8 mouse cellular contexts compared by ENCODE assay signal in genomic region chr14:46831837-46832333, GRCm38 (mm10). TPM values are rescaled to one million over a fixed set of nuclear protein-coding genes. Genes with fewer than 3 reads are reported as not detected.
A peak's percentile ranks its signal among the peaks of the same experiment; 100 is the strongest.
DNase-seq lines count a peak whose midpoint lies in the region; ATAC-seq lines count a peak whose summit lies in the region.

Cgrrf1 (plus strand) TSS chr14:46832125.

- H3K27ac ChIP-seq in hindbrain, embryonic 11.5 days (ENCODE audit: low read depth, low read length) = 0 out of 2 replicates have a peak within 1 kb of the TSS, but pooled peaks have one; percentile 24

- H3K9me3 ChIP-seq in hindbrain, embryonic 11.5 days (ENCODE audit: control insufficient read depth, low read length) = no peaks in the 10 kb centered on the region

- no peaks in the 10 kb centered on the region for H3K27me3 ChIP-seq in hindbrain, embryonic 11.5 days (ENCODE audit: control insufficient read depth, insufficient read depth, low read length)

- peak; percentile 99 for ATAC-seq in hindbrain, embryonic 11.5 days (ENCODE audit: low FRiP score)

- peak within 1 kb of the TSS; percentile 80 for H3K9ac ChIP-seq in hindbrain, embryonic 11.5 days (ENCODE audit: low read depth, low read length)

- peak within 1 kb of the TSS; percentile 72 for H3K4me2 ChIP-seq in hindbrain, embryonic 11.5 days (replicated peaks; ENCODE audit: low read depth, low read length)

- DNase-seq in Muller cell, postnatal 12 days (ENCODE audit: inconsistent ontology term) = peak; percentile 98
- DNase-seq in cerebellum, adult 9-11 months = peak; percentile 98
- DNase-seq in frontal cortex, adult 2 months (ENCODE audit: extremely low spot score in 1 of 2, low spot score in 1 of 2) = peak; percentile 92 to 95
- peak; percentile 93 for DNase-seq in hindbrain, embryonic 11.5 days (ENCODE audit: low spot score)
- peak; percentile 88 to 90 for DNase-seq in layer of hippocampus, postnatal 10 days (ENCODE audit: low spot score in 2 of 2)
- DNase-seq in lung, postnatal 10 days = peak; percentile 99
- peak; percentile 94 for DNase-seq in ovary, postnatal 36 days (ENCODE audit: low spot score)
- peak; percentile 85 for DNase-seq in thymus, postnatal 25 days

- under 1% methylated on average over 32 of the region's 32 CpGs for WGBS in hindbrain, embryonic 11.5 days

- H3K4me3 ChIP-seq in hindbrain, embryonic 11.5 days (ENCODE audit: low read depth, low read length) = peak within 1 kb of the TSS; percentile 76

- H3K36me3 ChIP-seq in hindbrain, embryonic 11.5 days (ENCODE audit: control insufficient read depth, insufficient read depth, low read length) = no peaks in the 10 kb centered on the region

- no peaks in the 10 kb centered on the region for H3K4me1 ChIP-seq in hindbrain, embryonic 11.5 days (replicated peaks; ENCODE audit: control insufficient read depth, insufficient read depth, low read length)

RNA-seq across cellular contexts. Expression of gene Cgrrf1, which starts in this region (rescaled TPM):
- polyA plus RNA-seq in frontal cortex, adult 2 months (2012; rRNA removed) = 33.4 and 38.2 TPM in 2 replicates
- 34.6 and 35.0 TPM in 2 replicates for polyA plus RNA-seq in hindbrain, embryonic 11.5 days (2014; fragmentation: Nextera tagmentation; extraction: Ambion mirVana)
- total RNA-seq in layer of hippocampus, postnatal 10 days (2021) = 10 to 100 TPM; 11.0 to 12.5 TPM

Comparison
In these comparisons a context has a peak if more than half of its experiments do, and no peak if none do; other contexts are left out.
1. Peak in every context shown above with its lines: DNase-seq, ATAC-seq, H3K4me3 ChIP-seq and H3K27ac ChIP-seq.